Mouse (Mus musculus) C2C12 (cell line): ENCODE measurements at regions not wholly inside any gene's neighbourhood (a gene's known extent, or its start where the extent isn't known, plus 50 kb on each side); places are given as distances from the start of the nearest gene placed in this dataset.

ENCODE experiments used
- H3K27me3 ChIP-seq: one replicate; pipeline ENCODE4 v1.6.1; 2011; ENCODE audit not compliant: control insufficient read depth, insufficient read depth, insufficient read length
- H3K36me3 ChIP-seq: one replicate; pipeline ENCODE4 v1.6.1; 2011; ENCODE audit not compliant: control insufficient read depth, insufficient read depth
- H3K4me3 ChIP-seq: one replicate; pipeline ENCODE4 v1.5.1; 2011; ENCODE audit warnings: mild to moderate bottlenecking, control low read depth; ENCODE audit not compliant: poor library complexity, insufficient read depth, severe bottlenecking
- H3K79me2 ChIP-seq: one replicate; pipeline ENCODE4 v1.6.1; 2011; ENCODE audit not compliant: control insufficient read depth, insufficient read depth
- H3K79me3 ChIP-seq: one replicate; pipeline ENCODE4 v1.6.1; 2011; ENCODE audit warnings: low read depth, control low read depth
- H3ac ChIP-seq: one replicate; pipeline ENCODE3; 2011; ENCODE audit warnings: low read depth; ENCODE audit not compliant: control insufficient read depth, insufficient read length
- CEBPB ChIP-seq: IDR thresholded peaks from one replicate; pipeline ENCODE4 v1.6.1; 2011; ENCODE audit warnings: low read depth, mild to moderate bottlenecking, control low read depth, moderate library complexity
- CTCF ChIP-seq: IDR thresholded peaks from one replicate; pipeline ENCODE4 v1.5.1; 2011; ENCODE audit not compliant: control insufficient read depth, insufficient read depth, insufficient read length
- FOSL1 ChIP-seq: IDR thresholded peaks from one replicate; pipeline ENCODE4 v1.8.0; 2011; ENCODE audit warnings: mild to moderate bottlenecking, low read length; ENCODE audit not compliant: poor library complexity, insufficient read depth, severe bottlenecking
- MAX ChIP-seq: IDR thresholded peaks from one replicate; pipeline ENCODE4 v1.6.1; 2011; ENCODE audit warnings: mild to moderate bottlenecking, control low read depth
- MYOD1 ChIP-seq: IDR thresholded peaks from one replicate; pipeline ENCODE4 v1.6.1; 2011; ENCODE audit warnings: low read depth; ENCODE audit not compliant: control insufficient read depth, insufficient read length
- MYOG ChIP-seq: IDR thresholded peaks from one replicate; pipeline ENCODE4 v1.6.1; 2011; ENCODE audit not compliant: control insufficient read depth, insufficient read length; ENCODE audit errors: extremely low read depth
- USF1 ChIP-seq: IDR thresholded peaks from one replicate; pipeline ENCODE4 v1.6.1; 2011; ENCODE audit warnings: low read depth, mild to moderate bottlenecking, control low read depth, moderate library complexity

GRCm38 (mm10) chr9:22937686-22938391, 285.0 kb upstream of the Bmper start:
- no peak overlapping the region for H3K4me3 ChIP-seq
- no peaks in the 10 kb centered on the region for H3K27me3 ChIP-seq
- TF ChIP-seq MYOD1, result no peak
- TF ChIP-seq CEBPB, result no peak
- no peaks in the 10 kb centered on the region for H3K79me2 ChIP-seq
- H3K79me3 ChIP-seq, result no peaks in the 10 kb centered on the region
- no peak overlapping the region for H3ac ChIP-seq
- no peaks in the 10 kb centered on the region for H3K36me3 ChIP-seq

- no peak for TF ChIP-seq USF1
- TF ChIP-seq CTCF, result no peak
- Histone ChIP-seq H3K27me3 (no peaks in the 10 kb centered on the region), H3K4me3 (no peak overlapping the region), H3K79me2 (no peaks in the 10 kb centered on the region), H3ac (no peak overlapping the region), H3K79me3 (no peaks in the 10 kb centered on the region), H3K36me3 (no peaks in the 10 kb centered on the region)
Observed at GRCm38 (mm10) chr9:22944992-22945391, 277.9 kb upstream of the Bmper start.

- Histone ChIP-seq H3K79me3 (no peaks in the 10 kb centered on the region), H3ac (no peak overlapping the region), H3K4me3 (no peak overlapping the region), H3K36me3 (no peaks in the 10 kb centered on the region), H3K27me3 (no peaks in the 10 kb centered on the region), H3K79me2 (no peaks in the 10 kb centered on the region)
- TF ChIP-seq MAX (no peak), USF1 (no peak), MYOG (no peak), CTCF (no peak), MYOD1 (no peak), CEBPB (no peak), FOSL1 (no peak)
Observed at GRCm38 (mm10) chr9:22945426-22945955, 277.4 kb upstream of the Bmper start.

DNA sequence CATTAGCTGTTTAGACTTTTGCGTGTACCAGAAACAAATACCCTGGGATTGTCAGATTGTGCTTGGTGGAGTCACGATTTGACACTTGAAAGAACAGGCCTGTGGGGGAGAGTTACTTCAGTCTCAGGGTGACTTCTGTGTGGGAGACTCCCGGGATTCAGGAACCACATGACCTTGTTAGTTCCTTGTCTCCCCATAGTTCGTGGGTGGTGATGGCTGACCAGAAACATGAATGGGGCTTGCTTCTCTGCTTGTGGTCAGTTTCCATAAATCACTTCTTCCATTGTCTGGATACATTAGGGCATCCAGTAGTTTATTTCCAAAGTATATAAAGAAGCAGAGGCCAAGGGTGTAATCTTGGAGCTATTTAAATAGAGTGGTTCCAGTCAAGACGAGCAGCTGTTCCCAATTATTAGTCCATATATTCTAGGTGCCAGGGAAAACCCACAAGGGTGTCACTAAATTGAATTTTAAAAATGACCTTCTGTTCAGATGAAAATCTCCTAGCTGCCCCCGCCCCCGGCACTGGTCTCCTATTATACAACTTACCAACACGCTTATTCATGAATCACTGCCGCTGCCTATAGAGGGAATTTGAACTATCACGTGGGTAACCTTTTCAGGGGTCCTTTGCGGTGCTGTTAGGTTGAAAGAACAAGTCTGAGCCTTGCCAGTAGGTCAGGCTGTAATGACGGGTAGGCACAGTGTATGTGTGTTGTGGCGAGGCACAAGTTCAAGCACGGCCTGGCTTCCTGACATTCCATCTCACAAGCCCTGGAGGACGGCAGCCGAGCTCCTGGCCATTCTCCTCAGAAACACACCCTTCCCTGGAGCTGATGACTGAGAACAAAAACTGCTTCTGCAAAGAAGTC, 270.1 kb upstream of the Bmper start:
- H3K27me3 ChIP-seq, result no peaks in the 10 kb centered on the region
- H3ac ChIP-seq, result no peak overlapping the region
- H3K4me3 ChIP-seq, result no peak overlapping the region
- TF ChIP-seq MYOG (no peak), MYOD1 (no peak), USF1 (peak; percentile 71)
- H3K36me3 ChIP-seq, result no peaks in the 10 kb centered on the region
- H3K79me3 ChIP-seq, result no peaks in the 10 kb centered on the region
- no peaks in the 10 kb centered on the region for H3K79me2 ChIP-seq

DNA sequence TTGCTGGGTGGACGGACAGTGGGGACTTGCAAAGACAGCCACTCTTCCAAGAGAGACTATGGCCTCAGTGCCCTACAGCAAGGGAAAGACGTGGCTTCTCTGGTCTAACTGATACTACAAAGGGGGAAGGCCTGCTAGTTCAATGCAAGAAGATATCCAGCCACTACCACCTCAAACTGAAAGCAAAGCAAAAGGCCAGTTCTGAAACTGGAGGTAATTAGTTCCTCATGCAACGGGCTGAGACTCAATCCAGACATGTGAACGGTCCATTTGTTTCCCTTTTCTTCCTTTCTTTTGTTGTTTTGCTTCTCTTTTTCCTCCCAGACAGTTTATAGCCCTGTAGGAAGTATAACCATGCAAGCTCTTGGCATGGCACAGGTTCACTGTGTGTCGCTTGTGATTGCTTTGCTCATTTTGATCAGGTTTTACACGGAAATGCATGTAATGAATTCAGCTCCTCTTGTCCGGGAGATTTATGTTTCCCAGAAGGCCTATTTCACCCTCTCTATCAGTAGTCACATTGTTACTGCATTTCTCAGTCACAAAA, 260.5 kb upstream of the Bmper start:
- no peaks in the 10 kb centered on the region for H3K79me2 ChIP-seq
- H3K4me3 ChIP-seq, result no peak overlapping the region
- no peak overlapping the region for H3ac ChIP-seq
- no peaks in the 10 kb centered on the region for H3K27me3 ChIP-seq
- H3K79me3 ChIP-seq, result no peaks in the 10 kb centered on the region
- TF ChIP-seq CTCF (no peak), CEBPB (no peak), MAX (no peak), USF1 (no peak), MYOG (no peak), MYOD1 (no peak), FOSL1 (no peak)
- H3K36me3 ChIP-seq, result no peaks in the 10 kb centered on the region

DNA sequence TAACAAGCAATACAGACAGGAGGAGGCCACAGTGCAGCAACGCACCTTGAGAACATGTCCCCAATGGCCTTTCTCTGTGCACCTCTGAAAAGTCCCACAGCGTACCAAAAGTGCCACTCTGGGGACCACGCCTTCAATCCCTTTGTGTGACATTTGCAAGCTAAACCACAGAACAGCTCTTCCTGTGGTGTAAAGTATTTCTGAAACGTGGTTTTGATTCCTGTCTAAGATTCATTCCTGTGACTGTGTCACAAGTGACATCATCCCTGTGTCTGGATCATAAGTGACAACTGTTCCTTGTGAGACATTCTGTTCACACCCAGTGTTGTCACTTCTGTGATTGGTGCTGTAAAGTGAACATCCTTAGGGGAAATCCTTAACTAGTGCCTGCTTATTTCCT, 251.6 kb upstream of the Bmper start:
- no peak overlapping the region for H3K4me3 ChIP-seq
- H3ac ChIP-seq, result no peak overlapping the region
- TF ChIP-seq FOSL1 (no peak), CTCF (no peak), MYOD1 (no peak), MYOG (no peak), USF1 (no peak), CEBPB (no peak), MAX (no peak)
- H3K36me3 ChIP-seq, result no peaks in the 10 kb centered on the region
- H3K79me3 ChIP-seq, result no peaks in the 10 kb centered on the region
- no peaks in the 10 kb centered on the region for H3K27me3 ChIP-seq
- H3K79me2 ChIP-seq, result no peaks in the 10 kb centered on the region
